Mouse (Mus musculus): ENCODE results near the gene Mphosph10. TPM values are rescaled to one million over a fixed set of nuclear protein-coding genes. Genes with fewer than 3 reads are reported as not detected.

The Mphosph10 gene
- 41.8 TPM for polyA plus RNA-seq (2014; fragmentation: Illumina TruSeq; extraction: RNeasy Lipid Tissue Mini Kit (QIAGEN cat#74804); ENCODE audit: low read depth, low replicate concordance)

GRCm38 (mm10) chr7:64392122-64392818, at the start of gene Mphosph10, which contains the start of gene Mcee:
TSS of gene Mphosph10 (minus strand) at chr7:64392268.
TSS of gene Mcee (plus strand) at chr7:64392607.

GRCm38 (mm10) chr7:64373830-64374562, 18.1 kb downstream of the Mphosph10 start, which contains the start of gene Fan1:
TSS of gene Fan1 (minus strand) at chr7:64374095.

Other genes starting within 250 kb of the Mphosph10 start
- gene Trpm1, start 238.4 kb downstream of the Mphosph10 start, polyA plus RNA-seq (2014; fragmentation: Illumina TruSeq; extraction: RNeasy Lipid Tissue Mini Kit (QIAGEN cat#74804); ENCODE audit: low read depth, low replicate concordance), result 0.24 TPM
- 31.9 TPM for gene Mtmr10, start 104.6 kb downstream of the Mphosph10 start, polyA plus RNA-seq (2014; fragmentation: Illumina TruSeq; extraction: RNeasy Lipid Tissue Mini Kit (QIAGEN cat#74804); ENCODE audit: low read depth, low replicate concordance)
- 6.6 TPM for gene Fan1, start 18.2 kb downstream of the Mphosph10 start, polyA plus RNA-seq (2014; fragmentation: Illumina TruSeq; extraction: RNeasy Lipid Tissue Mini Kit (QIAGEN cat#74804); ENCODE audit: low read depth, low replicate concordance)
- 360 TPM for gene Mcee, start 339 bp upstream of the Mphosph10 start, polyA plus RNA-seq (2014; fragmentation: Illumina TruSeq; extraction: RNeasy Lipid Tissue Mini Kit (QIAGEN cat#74804); ENCODE audit: low read depth, low replicate concordance)
- gene Apba2, start 109.4 kb upstream of the Mphosph10 start, polyA plus RNA-seq (2014; fragmentation: Illumina TruSeq; extraction: RNeasy Lipid Tissue Mini Kit (QIAGEN cat#74804); ENCODE audit: low read depth, low replicate concordance), result not detected

Measured in kidney, adult 10 weeks (tissue).